Mouse (Mus musculus): ENCODE data around the gene ccdc198.
"Not testable (repeated sequence)": the region's sequence is repeated elsewhere in the genome, so short reads cannot be mapped to it uniquely, and the experiment has no call there.

ccdc198 gene

GRCm38 (mm10) chr14:49245126-49245714 lies at the start of gene ccdc198:
Gene ccdc198, minus strand, starts transcription at chr14:49245474.
- no peak for DNase-seq (ENCODE audit: low spot score in 2 of 2)

DNA sequence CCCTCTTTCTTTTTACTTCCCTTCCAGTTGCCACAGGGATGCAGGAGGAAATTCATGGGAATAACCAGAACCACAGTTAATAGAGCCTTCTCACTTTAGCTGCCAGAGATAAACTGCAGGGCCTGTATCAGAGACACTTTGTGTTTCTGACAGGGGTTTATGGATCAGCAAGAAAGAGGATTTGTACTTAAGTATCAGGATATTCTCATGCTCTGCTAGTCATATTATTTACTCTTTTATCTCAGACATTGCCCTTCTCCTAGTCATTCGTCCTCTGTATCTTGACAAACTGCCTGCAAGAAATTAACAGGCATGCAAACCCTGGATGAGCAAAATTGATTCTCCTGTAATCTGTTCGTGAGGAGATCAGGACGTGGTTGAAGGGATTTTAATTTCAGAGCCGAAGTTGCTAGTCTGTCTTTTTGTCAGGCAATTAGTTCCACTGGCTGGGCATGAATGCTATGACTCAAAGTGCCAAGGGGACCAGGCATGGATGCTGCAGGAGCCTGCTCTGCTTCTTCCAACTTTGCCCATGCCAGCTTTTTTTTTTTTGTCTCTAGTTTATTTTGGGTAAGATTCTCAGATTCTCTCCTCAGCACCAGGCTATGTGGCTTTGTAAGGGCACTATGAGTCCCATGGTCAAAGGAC lies 48.7 kb upstream of the ccdc198 start:
- no peak for DNase-seq (ENCODE audit: low spot score in 2 of 2)

DNA sequence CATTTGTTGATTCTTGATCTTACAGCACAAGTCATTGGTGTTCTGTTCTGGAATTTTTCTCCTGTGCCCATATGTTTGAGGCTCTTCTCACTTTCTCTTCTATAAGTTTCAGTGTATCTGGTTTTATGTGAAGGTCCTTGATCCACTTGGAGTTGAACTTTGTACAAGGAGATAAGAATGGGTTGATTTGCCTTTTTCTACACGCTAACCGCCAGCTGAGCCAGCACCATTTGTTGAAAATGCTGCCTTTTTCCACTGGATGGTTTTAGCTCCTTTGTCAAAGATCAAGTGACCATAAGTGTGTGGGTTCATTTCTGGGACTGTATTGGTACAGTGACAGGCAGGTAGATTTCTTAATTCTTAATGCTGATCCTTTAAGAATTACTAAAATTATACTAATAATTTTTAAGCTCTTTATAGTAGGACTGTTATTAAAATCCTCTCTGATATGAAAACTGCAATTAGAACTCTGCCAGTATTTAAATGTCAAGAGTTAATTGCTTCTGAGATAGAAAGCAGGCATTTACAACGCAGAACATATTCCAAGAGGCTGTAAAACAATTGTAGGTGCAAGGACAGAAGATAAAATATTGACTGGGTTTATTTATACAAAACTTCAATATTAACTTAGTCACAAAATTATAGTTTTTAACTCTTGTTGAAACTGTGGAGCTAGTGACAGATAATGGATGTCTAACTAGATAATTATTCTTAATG lies 44.9 kb upstream of the ccdc198 start:
- no peak for DNase-seq (ENCODE audit: low spot score in 2 of 2)

- DNase-seq (ENCODE audit: low spot score in 2 of 2) = no peak
Observed at GRCm38 (mm10) chr14:49283784-49284655, 38.7 kb upstream of the ccdc198 start.

DNA sequence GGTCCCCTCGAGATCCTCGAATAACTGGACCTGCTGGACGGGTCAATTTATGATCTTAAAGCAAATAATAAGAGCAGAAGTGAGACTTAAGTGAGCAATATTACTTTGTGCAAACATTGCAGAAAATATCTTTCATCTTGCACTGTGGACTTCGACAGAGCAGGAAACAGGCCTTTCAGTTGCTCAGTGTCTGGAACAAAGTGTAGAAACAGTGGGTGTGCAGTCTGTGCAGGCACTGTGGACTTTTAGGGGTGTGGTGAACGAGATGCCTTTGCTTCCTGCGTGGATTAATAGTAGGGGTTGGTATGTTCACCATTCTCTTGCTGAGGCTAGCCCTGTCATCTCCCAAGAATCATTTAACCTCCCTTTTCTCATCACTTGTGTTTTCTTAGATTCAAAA lies 33.6 kb upstream of the ccdc198 start:
- DNase-seq (ENCODE audit: low spot score in 2 of 2) = no peak

DNA sequence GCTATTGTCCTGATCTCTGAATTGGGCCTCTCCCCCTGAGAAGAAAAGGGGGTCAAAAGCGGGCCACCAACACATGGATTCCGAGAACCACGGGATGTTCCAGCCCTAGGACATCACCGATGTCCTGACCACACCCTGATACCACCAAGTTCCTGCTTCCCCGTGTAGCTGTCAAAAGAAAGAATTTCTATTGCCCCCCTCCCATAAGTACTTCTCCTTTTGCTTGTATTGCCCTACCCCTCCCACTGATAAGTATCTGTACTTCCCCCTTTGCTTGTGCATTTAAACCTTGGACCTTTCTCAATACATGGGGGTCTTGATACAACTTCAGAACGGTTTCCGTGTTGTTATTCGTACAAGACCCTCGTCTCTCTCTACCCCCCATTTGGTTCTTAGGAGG lies 33.2 kb upstream of the ccdc198 start:
- not testable (repeated sequence) for DNase-seq (ENCODE audit: low spot score in 2 of 2)

DNA sequence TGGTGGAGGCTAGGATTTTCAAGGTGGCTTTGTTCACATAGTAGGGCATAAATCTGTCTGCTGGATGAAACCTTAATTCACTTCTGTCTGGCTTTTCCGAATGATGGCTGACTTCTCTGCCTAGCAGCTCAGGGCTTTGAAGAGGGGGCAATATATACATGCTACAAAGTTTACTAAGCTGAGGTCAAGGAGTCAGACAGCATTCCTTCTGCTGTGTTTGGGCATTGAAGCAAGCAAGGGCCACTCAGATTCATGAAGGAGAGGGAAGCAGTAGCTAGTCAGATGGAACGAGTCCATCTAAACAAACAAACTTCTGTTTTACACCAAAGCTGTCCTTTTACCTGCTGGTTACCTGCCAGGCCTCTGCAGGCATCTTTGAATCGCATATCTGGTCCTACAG lies 32.4 kb upstream of the ccdc198 start:
- DNase-seq (ENCODE audit: low spot score in 2 of 2) = no peak

GRCm38 (mm10) chr14:49275376-49275775 lies 30.1 kb upstream of the ccdc198 start:
- DNase-seq (ENCODE audit: low spot score in 2 of 2) = no peak

GRCm38 (mm10) chr14:49265286-49266002 lies 20.2 kb upstream of the ccdc198 start:
- DNase-seq (ENCODE audit: low spot score in 2 of 2) = no peak

- DNase-seq (ENCODE audit: low spot score in 2 of 2) = no peak
Observed at GRCm38 (mm10) chr14:49241522-49241921, 3.8 kb downstream of the ccdc198 start.

DNA sequence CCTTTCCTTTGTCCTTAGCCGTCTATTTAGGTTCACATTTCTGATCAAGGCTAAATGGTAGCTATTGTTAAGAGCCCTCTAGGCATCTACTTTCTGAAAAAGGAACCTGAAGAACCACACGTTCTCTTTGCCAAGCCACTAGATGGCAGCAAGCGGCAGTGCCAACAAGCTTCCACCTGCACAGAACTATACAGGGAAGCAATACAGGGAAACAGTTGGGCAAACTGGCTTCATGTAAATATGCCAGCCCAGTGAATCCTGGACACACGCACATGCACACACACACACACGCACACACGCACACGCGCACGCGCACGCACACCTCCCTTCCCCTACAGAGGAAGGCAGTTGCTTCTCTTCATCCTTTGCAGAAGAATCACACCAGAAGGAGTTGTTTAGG lies 7.1 kb downstream of the ccdc198 start:
- DNase-seq (ENCODE audit: low spot score in 2 of 2) = no peak

GRCm38 (mm10) chr14:49234788-49235515 lies 10.3 kb downstream of the ccdc198 start:
- peak; percentile 21 to 70 for DNase-seq (ENCODE audit: low spot score in 2 of 2)

DNA sequence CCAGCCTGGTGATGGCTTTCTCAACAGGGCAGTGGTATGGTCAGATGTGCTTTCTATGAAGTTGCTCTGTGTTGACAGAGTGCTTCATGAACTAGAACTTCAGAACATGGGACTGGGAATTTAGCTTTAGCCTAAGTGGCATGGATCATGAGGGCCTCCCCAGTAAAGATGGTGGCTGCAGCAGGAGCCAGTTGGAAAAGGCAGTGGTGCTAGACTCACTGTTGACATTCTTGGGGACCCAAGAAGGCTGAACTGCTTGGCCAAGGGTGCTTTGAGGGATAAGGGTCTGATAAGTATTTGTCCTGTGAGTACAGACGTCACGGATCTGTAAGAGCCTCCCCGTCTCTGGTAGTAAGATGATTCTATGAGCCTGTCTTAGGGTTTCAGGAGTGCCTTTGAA lies 13.4 kb downstream of the ccdc198 start:
- DNase-seq (ENCODE audit: low spot score in 2 of 2) = no peak

DNA sequence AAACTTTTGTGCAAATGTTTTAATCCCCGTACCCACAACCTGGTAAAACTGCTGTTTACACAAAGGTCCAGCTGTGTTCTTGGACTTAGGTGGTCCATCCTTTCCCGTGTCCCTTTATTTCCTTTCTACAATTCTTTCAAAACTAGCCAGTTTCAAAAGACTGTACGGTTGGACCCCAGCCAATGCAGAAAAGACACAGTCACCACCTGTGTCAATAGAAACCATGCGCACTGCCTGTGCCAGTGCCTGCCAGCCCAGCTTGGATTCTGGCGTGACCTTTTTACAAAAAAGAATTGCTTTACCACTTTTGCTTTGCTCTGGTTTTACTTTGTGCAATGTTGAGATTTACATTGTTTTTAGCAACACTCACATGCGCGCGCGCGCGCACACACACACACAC lies 18.3 kb downstream of the ccdc198 start:
- DNase-seq (ENCODE audit: low spot score in 2 of 2) = no peak

DNA sequence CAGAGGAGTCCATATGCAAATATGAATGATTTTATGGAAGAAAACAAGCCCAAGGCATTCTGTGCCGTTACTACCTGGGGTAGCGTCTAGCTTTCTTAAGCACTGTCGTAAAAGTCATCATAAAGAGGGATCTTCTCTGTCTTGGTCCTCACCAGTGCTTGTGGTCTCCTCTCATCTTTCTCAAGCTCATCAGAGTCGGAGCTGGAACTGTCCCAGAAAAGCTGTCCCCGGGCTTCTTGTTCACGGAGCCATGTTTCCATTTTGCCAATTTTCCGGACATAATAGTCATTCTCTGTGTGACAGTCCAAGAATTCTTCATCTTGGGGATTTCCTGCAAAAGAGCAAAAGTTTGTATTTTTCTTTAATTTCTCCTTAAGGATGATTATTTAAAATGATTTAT lies 18.8 kb downstream of the ccdc198 start:
- DNase-seq (ENCODE audit: low spot score in 2 of 2) = no peak

GRCm38 (mm10) chr14:49221771-49222170 lies 23.5 kb downstream of the ccdc198 start:
- DNase-seq (ENCODE audit: low spot score in 2 of 2) = no peak

DNA sequence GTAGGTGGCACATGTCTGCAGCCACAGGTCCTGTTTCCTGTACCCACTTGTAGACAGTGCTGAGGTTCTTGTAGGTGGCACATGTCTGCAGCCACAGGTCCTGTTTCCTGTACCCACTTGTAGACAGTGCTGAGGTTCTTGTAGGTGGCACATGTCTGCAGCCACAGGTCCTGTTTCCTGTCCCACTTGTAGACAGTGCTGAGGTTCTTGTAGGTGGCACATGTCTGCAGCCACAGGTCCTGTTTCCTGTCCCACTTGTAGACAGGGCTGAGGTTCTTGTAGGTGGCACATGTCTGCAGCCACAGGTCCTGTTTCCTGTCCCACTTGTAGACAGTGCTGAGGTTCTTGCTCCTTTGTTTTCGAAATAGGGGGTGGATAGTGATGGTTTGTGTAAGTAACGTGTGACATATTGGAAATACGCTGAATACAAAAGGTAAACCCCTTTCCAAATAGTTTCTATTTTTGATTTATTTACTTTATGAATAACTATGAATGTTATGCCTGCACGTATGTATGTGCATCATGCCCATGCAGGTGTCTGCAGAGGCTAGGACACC lies 25.7 kb downstream of the ccdc198 start:
- not testable (repeated sequence) for DNase-seq (ENCODE audit: low spot score in 2 of 2)

GRCm38 (mm10) chr14:49218677-49219076 lies 26.6 kb downstream of the ccdc198 start:
- DNase-seq (ENCODE audit: low spot score in 2 of 2) = no peak

DNA sequence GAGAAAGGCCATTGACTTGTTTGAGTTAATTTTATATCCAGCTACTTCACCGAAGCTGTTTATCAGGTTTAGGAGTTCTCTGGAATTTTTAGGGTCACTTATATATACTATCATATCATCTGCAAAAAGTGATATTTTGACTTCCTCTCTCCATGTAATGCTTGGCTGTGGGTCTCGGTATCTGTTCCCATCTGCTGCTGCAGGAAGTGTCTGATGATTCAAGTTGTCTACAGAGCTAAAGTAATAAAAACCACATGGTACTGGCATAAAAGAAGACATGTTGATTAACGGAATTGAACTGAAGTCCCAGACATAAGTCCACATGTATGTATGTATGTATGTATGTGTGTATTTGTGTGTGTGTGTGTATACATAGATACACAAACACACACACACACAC lies 35.1 kb downstream of the ccdc198 start:
- not testable (repeated sequence) for DNase-seq (ENCODE audit: low spot score in 2 of 2)

GRCm38 (mm10) chr14:49201073-49201778 lies 44.0 kb downstream of the ccdc198 start:
- no peak for DNase-seq (ENCODE audit: low spot score in 2 of 2)
